Mouse (Mus musculus): Measurements from ENCODE around the gene Aptx.

DNA sequence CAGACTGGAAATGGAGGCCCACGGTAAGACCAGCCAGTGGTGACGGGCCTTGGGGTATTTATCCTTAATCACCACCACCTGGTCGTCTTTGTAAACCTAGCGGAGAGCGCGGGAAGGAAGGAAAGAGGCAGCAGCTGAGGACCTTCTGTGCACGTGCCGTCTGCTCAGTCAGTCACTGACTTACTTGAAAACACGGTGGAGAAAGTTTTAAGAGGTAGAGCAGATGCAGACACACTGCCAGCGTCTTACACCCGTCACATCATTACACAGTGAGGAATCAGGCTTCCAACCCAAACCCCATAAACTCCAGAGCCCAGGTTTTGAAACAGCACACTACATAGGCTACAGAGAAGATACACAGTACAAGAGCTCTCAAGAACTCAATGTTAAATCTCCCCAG is 11.9 kb downstream of the Aptx start:
- TF ChIP-seq POLR2A (IDR thresholded peaks at IDR 0.05; ENCODE audit: extremely low read depth, insufficient read depth, low read length) (no peak), CTCF (IDR thresholded peaks at IDR 0.05; ENCODE audit: extremely low read depth, insufficient read depth, low read length) (no peak)

Measured in cortical plate, adult 2 months (tissue).